Mouse (Mus musculus) hindbrain, embryonic 10.5 days (tissue): ENCODE measurements around the gene Fam163b. TPM values are rescaled to one million over a fixed set of nuclear protein-coding genes. Genes with fewer than 3 reads are reported as not detected.

Experiments
- polyA plus RNA-seq: library from polyadenylated mRNA; unstranded; fragments of >200 nt; fragmentation: Nextera tagmentation; extraction: Ambion mirVana; gene quantifications from 2 replicates; pipeline ENCODE4 v1.2.1, GENCODE M21; 2016

The Fam163b gene
- polyA plus RNA-seq, 1 experiment from 2014 or later = 0.26 TPM

Other genes starting within 250 kb of the Fam163b start
- 30.8 and 33.4 TPM in 2 replicates for gene Surf6, start 239.6 kb downstream of the Fam163b start, polyA plus RNA-seq
- gene Med22, start 231.8 kb downstream of the Fam163b start, polyA plus RNA-seq = 111 and 130 TPM in 2 replicates
- 566 and 674 TPM in 2 replicates for gene Rpl7a, start 231.7 kb downstream of the Fam163b start, polyA plus RNA-seq
- 53.2 and 58.0 TPM in 2 replicates for gene Surf2, start 226.1 kb downstream of the Fam163b start, polyA plus RNA-seq
- gene Surf1, start 226.0 kb downstream of the Fam163b start, polyA plus RNA-seq = 47.4 and 53.6 TPM in 2 replicates
- gene Surf4, start 208.6 kb downstream of the Fam163b start, polyA plus RNA-seq = 155 and 158 TPM in 2 replicates
- gene Stkld1, start 208.4 kb downstream of the Fam163b start, polyA plus RNA-seq = 0.09 and 0.30 TPM in 2 replicates
- gene Rexo4, start 178.1 kb downstream of the Fam163b start, polyA plus RNA-seq = 47.4 and 56.1 TPM in 2 replicates
- not detected in 2 replicates for gene Adamts13, start 169.1 kb downstream of the Fam163b start, polyA plus RNA-seq
- 93.2 and 96.9 TPM in 2 replicates for gene Cacfd1, start 132.6 kb downstream of the Fam163b start, polyA plus RNA-seq
- gene Slc2a6, start 114.5 kb downstream of the Fam163b start, polyA plus RNA-seq = 2.8 and 3.1 TPM in 2 replicates
- gene Mymk, start 70.3 kb downstream of the Fam163b start, polyA plus RNA-seq = 0.11 and 0.29 TPM in 2 replicates
- gene Adamtsl2, start 63.1 kb downstream of the Fam163b start, polyA plus RNA-seq = 4.0 and 7.0 TPM in 2 replicates
- gene Dbh, start 22.7 kb upstream of the Fam163b start, polyA plus RNA-seq = 4.3 and 4.9 TPM in 2 replicates
- gene Sardh, start 105.8 kb upstream of the Fam163b start, polyA plus RNA-seq = 1.9 and 3.9 TPM in 2 replicates